Mouse (Mus musculus) left cerebral cortex, adult 9 months (tissue): ENCODE measurements at regions not wholly inside any gene's neighbourhood (a gene's known extent, or its start where the extent isn't known, plus 50 kb on each side); places are given as distances from the start of the nearest gene placed in this dataset.
A peak's percentile ranks its signal among the peaks of the same experiment; 100 is the strongest.

ENCODE experiments used
- DNase-seq, 2 experiments: peaks; one replicate each; pipeline ENCODE4 v3.0.0; 2022; ENCODE audit warnings: low spot score in 2 of 2

DNA sequence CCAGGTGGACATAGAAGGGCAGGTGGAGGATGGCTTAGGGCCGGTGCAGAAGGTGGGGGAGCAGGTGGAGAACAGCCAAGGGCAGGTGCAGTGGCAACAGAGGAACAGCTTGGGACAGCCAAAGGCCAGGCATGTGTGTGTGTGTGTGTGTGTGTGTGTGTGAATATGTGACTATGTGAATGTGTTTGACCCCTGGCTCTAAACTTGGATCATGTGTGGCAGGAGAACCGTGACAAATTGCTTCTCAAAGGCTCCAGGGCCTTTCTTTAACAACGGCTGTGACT is 236.7 kb upstream of the Wscd1 start:
- DNase-seq: no peak

DNA sequence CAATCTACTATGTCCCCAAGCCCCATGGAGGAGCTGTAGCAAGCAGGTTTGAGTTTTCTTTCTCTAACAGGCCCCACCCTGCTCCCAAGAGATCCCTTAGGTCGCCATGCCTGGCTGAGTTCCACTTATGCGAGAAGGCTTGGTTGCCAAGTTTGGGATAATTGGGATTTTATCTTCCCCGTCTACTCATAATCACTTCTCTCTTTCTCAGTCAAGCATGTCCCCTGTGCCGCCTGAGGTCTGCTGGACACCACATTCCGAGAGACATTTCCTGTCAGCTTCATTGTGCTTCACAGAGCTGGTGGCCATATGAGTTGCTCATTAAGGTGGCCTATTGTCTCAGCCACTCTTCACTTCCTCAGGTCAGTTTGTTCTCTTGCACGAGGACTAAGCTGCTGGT is 234.5 kb upstream of the Wscd1 start:
- DNase-seq: no peak

DNA sequence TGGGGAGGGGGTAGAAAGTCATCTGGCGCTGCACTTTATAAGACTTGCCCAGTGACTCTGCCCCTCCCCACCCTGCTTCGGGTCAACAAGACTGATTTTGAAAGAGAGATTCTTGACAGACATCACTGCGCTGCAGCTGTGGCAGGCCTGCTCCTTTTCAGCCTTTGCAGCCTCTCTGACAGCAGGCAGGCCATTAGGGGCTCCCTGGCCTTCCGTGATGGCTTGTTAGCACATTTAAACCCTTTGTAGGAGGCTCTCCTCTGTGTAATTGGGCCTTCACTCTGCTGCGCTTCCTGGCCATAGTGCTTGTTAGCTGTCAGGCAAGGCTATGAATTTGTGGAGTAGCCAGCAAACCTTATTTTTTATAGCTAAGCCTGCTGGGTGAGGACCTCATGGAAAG is 232.3 kb upstream of the Wscd1 start:
- DNase-seq: no peak

DNA sequence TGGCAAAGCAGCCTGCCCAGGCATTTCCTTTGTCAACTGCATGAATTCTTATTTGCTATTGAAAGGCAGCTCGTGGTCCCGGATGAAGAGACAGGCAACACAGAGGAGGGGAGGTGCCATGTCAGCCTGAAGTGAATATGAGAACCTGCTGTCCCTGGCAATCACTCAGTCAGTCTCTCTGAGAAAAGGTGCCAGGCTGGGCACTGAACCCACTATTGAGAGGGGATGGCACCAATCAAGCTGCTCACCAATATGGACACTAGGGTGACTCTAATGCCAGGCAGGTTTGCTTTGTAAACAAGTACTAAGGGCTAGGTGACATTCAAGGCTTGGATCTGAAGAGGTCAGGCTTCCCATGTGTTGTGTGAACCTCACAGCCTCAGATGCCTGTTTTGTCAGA is 222.0 kb upstream of the Wscd1 start:
- no peak for DNase-seq

DNA sequence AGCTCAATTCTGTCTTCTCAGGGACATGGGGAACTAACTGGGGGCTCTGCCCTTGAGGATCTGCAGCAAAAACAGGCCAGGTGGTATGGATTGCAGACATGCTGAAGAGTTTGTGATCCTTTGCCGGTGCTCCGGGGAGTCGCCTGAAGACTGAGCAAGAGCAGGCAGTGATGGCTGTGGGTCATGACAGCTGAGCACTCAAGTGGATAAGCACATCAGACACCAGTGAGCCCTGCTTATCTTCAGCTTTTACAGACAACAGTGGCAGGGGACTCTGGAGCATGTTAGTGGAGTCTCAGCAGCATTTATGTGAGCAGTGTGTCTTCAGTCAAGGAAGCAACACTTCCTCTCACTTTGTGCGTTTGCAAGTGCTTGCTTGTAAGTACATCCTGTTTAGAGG is 221.1 kb upstream of the Wscd1 start:
- no peak for DNase-seq

DNA sequence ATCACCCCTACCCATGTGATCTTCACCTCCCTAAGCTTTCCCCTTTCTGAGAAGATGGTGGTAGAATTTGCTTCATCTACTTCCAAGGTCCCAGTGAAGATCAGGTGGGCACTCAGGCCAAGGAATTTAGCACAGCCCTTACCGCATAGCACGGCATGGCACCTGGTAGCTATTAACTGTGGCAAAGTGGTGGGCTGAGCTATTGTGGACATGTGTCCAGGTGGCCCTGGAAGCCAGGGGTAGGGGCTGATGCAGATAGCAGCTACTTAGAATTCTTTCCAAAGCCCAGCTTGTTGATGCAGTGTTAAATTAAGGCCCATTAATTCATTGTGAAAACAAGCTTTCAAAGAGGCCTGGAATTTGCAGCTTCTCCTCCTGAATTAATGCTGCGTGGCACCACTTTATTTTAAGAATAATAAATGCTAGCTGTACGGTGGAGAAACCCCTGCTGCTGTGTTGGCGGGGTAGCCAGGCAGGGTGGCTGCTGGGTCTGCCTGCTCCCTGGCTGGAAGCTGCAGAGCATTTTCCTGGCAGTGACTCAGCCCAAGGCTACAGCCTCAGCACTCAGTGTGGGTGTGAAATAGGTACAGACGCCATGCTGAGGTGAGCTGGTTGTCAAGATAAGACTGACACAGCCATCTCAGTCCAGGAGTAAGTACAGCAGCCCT is 208.4 kb upstream of the Wscd1 start:
- peak; percentile 8 to 52 for DNase-seq

DNA sequence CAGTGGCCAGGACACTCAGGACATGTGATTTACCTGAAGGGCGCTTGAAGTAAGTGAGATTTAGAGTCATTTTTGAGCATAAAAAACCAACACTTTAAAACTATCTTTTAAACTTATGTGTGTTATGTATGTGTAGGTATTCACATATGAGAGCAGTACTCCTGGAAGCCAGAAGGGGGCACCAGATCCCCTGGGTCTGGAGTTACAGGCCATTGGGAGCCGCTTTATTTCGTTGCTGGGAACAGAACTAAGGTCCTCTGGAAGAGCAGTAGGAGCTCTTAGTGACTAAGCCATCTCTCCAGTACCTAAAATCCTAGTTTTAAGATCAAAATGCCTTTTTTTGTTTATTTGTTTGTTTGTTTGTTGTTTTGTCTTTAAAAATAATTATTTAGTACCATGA is 192.3 kb upstream of the Wscd1 start:
- DNase-seq: no peak

DNA sequence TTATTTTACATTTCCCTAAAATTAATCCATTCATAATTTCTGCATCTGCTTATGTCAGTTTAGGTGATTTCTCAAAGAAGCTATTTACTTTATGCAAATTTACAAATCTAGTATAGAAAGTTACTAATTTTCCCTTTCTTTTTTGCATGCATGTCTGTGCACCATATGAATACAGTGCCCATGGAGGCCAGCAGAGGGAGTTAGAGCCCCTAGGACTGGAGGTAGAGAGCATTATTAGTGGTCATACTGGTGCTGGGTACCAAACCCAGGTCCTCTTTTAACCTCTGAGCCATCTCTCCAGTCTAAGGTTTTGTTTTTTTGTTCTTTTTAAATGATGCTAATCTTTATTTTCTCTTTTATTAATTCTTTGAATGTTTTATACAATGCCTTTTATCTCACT is 184.9 kb upstream of the Wscd1 start:
- no peak for DNase-seq

DNA sequence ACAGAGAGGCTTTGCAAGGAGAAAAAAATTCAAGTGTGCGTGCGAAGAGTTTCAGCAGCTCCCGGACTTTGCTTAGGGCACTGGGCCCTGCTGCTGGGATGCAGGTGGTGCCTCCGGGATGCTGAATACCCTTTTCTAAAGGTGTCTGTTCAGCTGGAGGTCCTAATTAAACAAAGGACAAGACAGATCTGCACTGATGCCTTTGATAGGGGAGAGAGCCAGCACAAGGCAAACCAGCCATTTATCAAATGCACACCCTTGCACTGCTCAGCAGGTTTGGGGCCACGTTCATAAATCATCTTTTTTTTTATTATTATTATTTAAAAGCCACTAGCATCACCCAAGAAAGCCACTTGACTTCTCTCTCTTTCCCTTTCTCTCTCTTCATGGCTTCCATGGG is 172.9 kb upstream of the Wscd1 start:
- DNase-seq: no peak

DNA sequence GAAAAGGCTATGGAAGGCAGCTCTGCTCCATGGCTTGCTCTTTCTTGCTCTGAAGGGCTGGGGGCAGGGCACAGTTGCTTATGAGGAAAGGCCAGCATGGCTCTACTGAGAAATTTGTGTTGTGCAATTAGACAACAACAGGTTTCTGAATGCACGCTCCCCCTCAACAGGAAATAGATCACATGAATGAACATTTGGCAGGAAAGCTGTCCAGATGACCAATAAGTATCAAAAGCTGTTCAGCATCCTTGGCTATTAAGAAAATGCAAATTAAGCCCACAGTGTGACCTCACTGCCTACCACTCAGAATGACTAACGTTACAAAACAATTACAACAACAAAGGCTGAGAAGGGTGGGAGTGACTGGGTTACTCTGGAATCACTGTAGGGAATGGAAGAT is 167.9 kb upstream of the Wscd1 start:
- DNase-seq: peak in 1 of 2 experiments; percentile 2

DNA sequence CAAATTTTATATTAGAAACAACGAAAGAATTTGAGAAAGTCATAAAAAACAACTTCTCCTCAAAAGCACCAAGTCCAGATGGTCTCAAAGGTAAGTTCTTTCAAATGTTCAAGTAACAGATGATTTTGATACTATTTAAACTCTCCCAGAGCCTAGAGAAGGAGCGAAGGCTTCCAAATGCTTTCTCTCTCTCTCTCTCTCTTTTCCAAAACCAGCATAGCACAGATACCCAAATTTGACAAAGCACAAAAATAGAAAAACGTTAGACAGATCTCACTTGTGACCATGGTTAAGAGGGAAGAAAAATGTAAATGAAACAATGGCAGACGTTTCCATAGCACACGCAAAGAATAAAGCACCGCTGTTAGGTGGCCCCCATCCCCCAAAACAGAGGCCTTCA is 158.7 kb upstream of the Wscd1 start:
- no peak for DNase-seq

DNA sequence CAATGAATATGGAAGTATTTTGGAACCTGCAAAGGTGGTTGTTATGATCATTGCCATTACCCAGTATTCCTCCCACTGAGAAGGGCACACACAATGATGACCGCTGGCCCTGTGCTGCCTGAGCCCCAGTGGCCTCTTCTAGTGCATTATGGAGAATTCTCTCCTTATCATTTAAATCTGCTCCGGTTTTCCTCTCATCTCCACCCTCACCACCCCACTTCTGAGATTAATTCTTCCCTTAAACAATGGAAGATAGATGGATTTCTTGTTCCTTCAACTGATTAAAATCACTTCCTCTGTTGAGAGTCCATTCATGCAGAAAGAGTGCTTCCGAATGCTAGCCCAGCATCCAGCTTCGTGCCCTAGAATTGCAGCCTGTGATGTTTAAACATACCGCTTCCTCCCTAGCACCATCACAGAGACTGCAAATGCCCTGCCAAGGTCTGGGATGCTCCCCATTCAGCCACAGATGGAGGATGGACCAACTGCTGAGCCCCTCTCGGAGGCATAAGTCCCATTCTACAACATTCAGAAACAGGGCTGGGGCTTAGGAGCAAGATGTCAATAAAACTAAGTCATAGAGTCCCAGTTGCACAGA is 155.4 kb upstream of the Wscd1 start:
- no peak for DNase-seq

DNA sequence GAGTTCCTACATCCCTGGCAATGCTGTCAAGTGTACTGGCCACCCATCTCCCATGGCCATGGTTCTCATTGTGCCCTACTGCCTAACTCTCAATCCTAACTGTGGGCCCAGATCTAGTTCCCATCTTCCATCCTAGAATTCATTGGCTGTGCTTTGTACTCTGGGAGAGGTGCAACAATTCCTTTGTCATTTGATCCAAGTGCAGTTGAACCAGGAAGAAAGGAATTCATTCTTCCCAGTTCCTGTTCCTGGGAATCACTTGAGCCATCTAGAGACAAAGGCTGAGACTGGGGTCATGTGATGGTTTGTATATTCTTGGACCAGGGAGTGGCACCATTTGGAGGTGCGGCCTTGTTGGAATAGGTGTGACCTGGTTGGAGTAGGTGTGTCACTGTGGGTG is 152.0 kb upstream of the Wscd1 start:
- no peak for DNase-seq

DNA sequence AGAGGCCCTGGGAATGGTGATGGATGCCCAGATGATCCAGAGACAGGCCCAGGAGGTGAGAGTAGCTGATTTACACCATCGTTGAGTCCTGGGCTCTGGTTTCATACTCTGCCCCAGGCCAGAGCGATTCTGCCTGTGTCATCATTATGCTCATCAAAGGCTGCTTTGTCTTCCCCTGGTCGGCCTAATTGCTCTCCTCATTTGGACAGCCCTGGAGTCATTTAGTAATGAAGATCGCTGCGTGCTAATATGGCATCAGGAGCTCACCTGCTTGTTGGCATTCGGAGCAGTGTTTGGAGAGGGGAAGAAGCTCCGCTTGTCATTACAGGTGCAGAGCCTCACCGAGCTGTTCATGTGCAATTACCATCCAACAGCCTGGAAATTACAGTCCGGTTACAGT is 138.9 kb upstream of the Wscd1 start:
- DNase-seq: peak in 1 of 2 experiments; percentile 5

DNA sequence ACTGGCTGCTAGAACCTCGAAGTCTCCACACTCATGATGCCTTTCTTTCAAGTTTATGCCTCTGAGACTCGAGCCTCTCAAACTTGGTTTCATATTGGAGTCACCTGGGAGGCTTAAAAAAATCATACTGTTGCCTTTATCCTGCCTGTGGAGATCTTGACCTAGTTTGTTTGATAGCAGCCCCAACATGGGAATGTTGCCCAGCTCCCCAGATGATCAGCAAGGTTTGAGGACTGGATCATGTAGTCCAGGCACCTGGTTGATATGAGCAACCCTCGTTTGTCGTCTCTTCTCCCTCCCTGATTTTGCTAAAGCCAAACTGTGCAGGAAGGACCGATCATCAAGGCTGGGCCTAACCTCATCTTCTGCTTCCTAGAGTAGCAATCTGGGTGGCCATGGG is 134.2 kb upstream of the Wscd1 start:
- no peak for DNase-seq

DNA sequence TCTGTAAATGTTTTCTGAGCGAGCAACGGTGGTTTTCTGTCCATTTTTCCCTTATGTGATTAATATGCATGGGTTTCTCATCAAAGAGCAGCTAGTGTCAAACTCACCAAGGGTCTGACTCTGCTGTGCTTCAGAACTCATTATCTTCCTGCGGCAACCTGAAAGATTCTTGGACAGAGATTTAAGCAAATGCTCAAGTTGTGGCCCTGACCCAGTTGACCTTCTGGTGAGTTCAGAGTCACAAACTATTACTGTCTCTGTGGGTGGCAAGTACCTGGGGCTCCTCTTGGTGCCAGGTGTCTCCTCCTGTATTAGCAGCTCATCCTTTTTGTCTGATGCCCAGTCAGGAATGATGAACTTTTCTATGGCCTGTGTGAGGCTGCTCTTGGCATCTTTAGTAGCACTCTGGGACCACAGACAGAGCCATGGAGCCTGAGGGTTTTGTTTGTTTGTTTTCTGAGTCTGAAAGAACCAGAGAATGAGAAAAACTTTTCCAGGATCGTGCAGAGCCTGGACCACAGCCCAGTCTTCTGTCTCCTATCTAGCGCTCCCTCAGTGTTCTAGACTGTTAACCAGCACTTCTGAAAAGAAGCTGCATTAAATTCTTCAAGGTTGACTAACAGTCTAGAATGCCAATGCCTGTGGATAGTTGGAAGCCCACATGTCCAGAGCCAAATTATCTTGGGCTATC is 124.1 kb upstream of the Wscd1 start:
- DNase-seq: no peak

DNA sequence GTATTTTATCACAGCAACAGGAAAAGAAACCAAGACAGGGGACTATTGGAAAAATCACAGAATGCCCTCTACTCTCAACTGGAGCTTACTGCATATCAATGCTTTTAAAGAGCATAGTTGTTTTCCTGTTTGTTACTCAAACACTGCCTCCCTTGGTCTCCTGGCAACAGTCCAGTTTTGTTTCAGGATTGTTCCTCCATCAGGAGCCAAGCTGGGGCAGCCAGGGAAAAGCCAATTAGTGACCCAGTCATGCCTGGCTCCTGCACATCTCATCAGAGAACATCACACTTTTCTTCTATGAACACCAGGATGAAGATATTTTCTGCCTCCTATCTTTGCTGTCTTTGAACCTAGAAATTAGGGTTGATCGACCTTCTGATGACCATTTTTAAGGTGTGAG is 113.6 kb upstream of the Wscd1 start:
- no peak for DNase-seq

DNA sequence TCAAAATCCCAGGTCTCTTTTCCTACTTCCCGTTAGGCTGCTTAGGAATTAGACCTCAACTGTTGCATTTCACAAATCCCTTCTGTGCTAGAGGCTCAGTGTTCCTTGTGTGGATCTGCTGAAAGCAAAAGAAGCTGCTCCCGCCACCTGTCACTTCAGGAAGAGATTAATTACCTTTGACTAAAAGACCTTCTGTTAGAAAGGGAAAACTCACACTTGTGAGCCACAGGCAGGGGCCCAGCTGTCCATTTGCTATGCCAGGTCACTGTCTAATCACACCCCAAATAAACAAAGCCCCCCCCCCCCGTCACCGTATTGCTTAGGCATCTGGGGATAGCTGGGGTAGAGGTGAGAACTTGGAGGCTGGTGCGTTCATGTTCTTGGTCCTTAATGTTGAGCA is 112.9 kb upstream of the Wscd1 start:
- no peak for DNase-seq

DNA sequence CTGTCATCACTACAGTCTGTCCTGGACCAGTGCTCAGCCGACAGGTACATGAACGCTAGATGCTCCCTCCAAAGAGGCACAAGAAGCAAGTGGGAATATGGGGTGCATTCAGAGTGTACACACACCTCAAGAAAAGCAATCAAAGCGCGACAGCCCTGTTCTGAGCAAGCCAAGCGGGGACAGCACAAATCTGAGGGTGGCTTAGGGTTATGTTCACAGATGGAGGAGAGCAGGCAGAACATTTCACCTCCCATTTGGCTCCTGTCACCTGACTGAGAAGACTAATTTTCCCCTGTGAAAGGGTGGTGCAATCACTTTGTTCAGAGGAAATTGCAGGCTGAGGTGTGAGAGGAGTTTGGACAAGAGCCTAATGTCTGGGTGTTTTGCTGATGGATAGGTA is 106.8 kb upstream of the Wscd1 start:
- no peak for DNase-seq

DNA sequence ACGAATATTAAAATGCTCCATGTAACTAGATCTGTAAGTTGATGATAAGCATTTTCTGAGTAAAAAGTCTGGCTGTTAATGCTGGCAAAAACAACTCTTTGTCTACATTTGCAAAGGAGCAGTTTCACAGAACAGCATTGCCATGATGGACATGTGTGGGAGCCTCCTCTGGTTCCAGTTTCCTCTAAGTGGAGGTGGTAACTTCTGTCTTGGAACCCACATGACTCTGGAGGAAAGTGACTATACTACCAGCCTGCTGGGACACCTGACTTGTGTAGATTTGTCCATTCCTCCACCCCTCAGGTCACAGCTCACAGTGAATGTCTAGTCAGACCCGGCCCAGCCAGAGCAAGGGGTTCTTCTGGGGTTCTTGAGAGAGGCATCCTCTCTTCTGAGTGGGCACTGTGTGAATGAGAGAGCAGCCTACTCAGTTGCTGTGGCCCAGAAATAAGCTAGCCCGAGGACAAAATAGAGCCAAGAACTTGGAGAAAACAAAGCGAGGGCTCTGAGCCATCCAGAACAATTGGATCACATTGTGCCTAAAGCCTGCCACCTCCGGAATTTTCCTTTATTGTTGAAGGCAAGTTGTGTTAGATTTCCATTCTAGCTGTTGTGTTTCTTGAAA is 97.9 kb upstream of the Wscd1 start:
- DNase-seq: peak; percentile 11 to 74

DNA sequence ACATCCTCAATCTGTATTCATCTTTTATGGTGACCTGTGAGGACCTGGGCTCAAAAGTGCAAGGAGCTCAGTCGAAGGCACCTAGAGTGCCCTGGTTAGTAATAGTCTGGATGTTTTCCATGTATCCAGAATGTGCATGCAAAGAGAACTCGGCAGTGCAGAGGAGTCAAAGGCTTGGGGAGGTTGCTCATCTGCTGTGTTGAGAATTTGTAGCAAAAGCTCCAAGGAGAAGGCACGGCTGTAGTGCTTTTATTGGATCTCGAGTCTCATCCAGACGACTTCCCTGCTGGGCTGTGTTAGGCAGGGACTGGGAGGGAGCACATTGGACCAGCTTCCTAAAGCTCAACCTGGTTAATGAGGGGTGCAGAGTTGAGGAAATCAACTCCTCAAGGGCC is 97.3 kb upstream of the Wscd1 start:
- DNase-seq: peak in 1 of 2 experiments; percentile 50

DNA sequence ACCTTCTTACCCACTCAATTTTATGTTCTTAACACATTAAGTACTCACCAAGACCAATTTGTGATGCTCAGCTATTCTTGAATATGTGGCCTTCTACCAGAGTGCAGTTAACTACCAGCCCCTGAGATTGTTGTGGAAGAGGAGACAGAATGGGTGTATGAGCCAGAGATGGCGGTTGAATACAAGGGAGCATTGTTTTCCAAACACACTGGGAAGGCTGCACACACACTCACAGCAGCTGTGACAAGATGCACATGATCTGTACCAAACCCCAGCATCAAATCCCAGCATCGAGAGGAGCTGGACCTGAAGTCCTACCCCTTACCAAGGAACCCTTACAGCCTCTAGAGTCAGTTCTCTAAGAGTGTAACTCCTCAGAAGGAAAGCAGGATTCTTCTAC is 91.4 kb upstream of the Wscd1 start:
- DNase-seq: no peak
